Mouse (Mus musculus): Measurements from ENCODE around the gene Asb18. TPM values are rescaled to one million over a fixed set of nuclear protein-coding genes. Genes with fewer than 3 reads are reported as not detected.

Asb18 gene
- total and polyA plus RNA-seq, 3 experiments: not detected

GRCm38 (mm10) chr1:89976411-89976810 lies 38.1 kb downstream of the Asb18 start:
- no peak overlapping the region for H3K4me3 ChIP-seq (ENCODE audit: control insufficient read depth in 1 of 2, insufficient read depth in 1 of 2, low read depth in 2 of 2, low read length in 2 of 2)
- TF ChIP-seq POLR2A (IDR thresholded peaks at IDR 0.05; ENCODE audit: control insufficient read depth in 1 of 2, insufficient read depth in 1 of 2, low read depth in 1 of 2, low read length in 2 of 2, poor library complexity in 1 of 2) (no peak), SMC3 (IDR thresholded peaks at IDR 0.05; ENCODE audit: low read depth, low read length) (no peak), GATA1 (IDR thresholded peaks at IDR 0.05; ENCODE audit: low read depth, low read length) (no peak), NRF1 (IDR thresholded peaks at IDR 0.05; ENCODE audit: insufficient read depth, low read depth, low read length, poor library complexity, severe bottlenecking) (no peak), ZNF384 (IDR thresholded peaks at IDR 0.05; ENCODE audit: low read depth, low read length) (no peak), MAX (IDR thresholded peaks at IDR 0.05; ENCODE audit: low read length) (no peak), USF1 (IDR thresholded peaks at IDR 0.05; ENCODE audit: low read depth, low read length) (no peak), POLR2AphosphoS5 (IDR thresholded peaks at IDR 0.05; ENCODE audit: borderline replicate concordance, low read depth, low read length) (no peak), EP300 (IDR thresholded peaks at IDR 0.05; ENCODE audit: low read depth in 1 of 2, low read length in 2 of 2) (no peak), BHLHE40 (IDR thresholded peaks at IDR 0.05; ENCODE audit: borderline replicate concordance, low read depth, low read length) (no peak)
- no peaks in the 10 kb centered on the region for H3K79me2 ChIP-seq (ENCODE audit: control insufficient read depth, insufficient read depth, low read length, poor library complexity)
- H3K27ac ChIP-seq (ENCODE audit: control insufficient read depth, low read depth, low read length): no peak overlapping the region
- no peaks in the 10 kb centered on the region for H3K27me3 ChIP-seq (ENCODE audit: control insufficient read depth in 1 of 2, insufficient read depth in 2 of 2, low read length in 2 of 2)
- H3K36me3 ChIP-seq (ENCODE audit: control insufficient read depth in 1 of 2, insufficient read depth in 2 of 2, low read length in 2 of 2): no peaks in the 10 kb centered on the region
- H3K9ac ChIP-seq (ENCODE audit: control insufficient read depth, low read depth, low read length, poor library complexity, severe bottlenecking): no peak overlapping the region
- no peak for DNase-seq (ENCODE audit: low read depth, low spot score)
- H3K9me3 ChIP-seq (replicated peaks; ENCODE audit: insufficient read depth, low read length): no peaks in the 10 kb centered on the region
- H3K4me1 ChIP-seq (ENCODE audit: control insufficient read depth in 1 of 2, insufficient read depth in 2 of 2, low read length in 2 of 2): no peaks in the 10 kb centered on the region

GRCm38 (mm10) chr1:89974541-89974940 lies 39.9 kb downstream of the Asb18 start:
- TF ChIP-seq ZKSCAN1 (IDR thresholded peaks at IDR 0.05; ENCODE audit: low read depth, low read length): no peak
- TF ChIP-seq TCF12 (IDR thresholded peaks at IDR 0.05; ENCODE audit: low read depth, low read length): no peak
- no peak for TF ChIP-seq ETS1 (IDR thresholded peaks at IDR 0.05; ENCODE audit: low read depth, low read length)
- TF ChIP-seq EP300 (IDR thresholded peaks at IDR 0.05; ENCODE audit: low read depth in 1 of 2, low read length in 2 of 2): no peak
- no peak for TF ChIP-seq CHD1 (IDR thresholded peaks at IDR 0.05; ENCODE audit: low read depth, low read length)
- TF ChIP-seq GABPA (IDR thresholded peaks at IDR 0.05; ENCODE audit: low read depth, low read length): no peak
- TF ChIP-seq ELF1 (IDR thresholded peaks at IDR 0.05; ENCODE audit: low read depth, low read length): no peak
- TF ChIP-seq MAFK (IDR thresholded peaks at IDR 0.05; ENCODE audit: borderline replicate concordance, low read depth, low read length): no peak
- no peak for TF ChIP-seq CHD2 (IDR thresholded peaks at IDR 0.05; ENCODE audit: low read length)
- no peak for TF ChIP-seq MXI1 (IDR thresholded peaks at IDR 0.05; ENCODE audit: low read depth, low read length)
- TF ChIP-seq CTCF (IDR thresholded peaks at IDR 0.05 in 2 of 3, conservative IDR thresholded peaks at IDR 0.05 in 1 of 3; ENCODE audit: control insufficient read depth in 1 of 3, insufficient read depth in 1 of 3, low read depth in 2 of 3, low read length in 3 of 3, poor library complexity in 1 of 3, severe bottlenecking in 1 of 3): no peak
- TF ChIP-seq USF1 (IDR thresholded peaks at IDR 0.05; ENCODE audit: low read depth, low read length): no peak
- no peak for TF ChIP-seq TBP (IDR thresholded peaks at IDR 0.05; ENCODE audit: low read depth, low read length)
- no peak for TF ChIP-seq ZNF384 (IDR thresholded peaks at IDR 0.05; ENCODE audit: low read depth, low read length)
- no peaks in the 10 kb centered on the region for H3K9me3 ChIP-seq (replicated peaks; ENCODE audit: insufficient read depth, low read length)

More at GRCm38 (mm10) chr1:89974541-89974940, 39.9 kb downstream of the Asb18 start:
- H3K36me3 ChIP-seq (ENCODE audit: control insufficient read depth in 1 of 2, insufficient read depth in 2 of 2, low read length in 2 of 2): no peaks in the 10 kb centered on the region
- no peak for DNase-seq (ENCODE audit: low read depth, low spot score)
- no peaks in the 10 kb centered on the region for H3K27me3 ChIP-seq (ENCODE audit: control insufficient read depth in 1 of 2, insufficient read depth in 2 of 2, low read length in 2 of 2)
- H3K4me3 ChIP-seq (ENCODE audit: control insufficient read depth in 1 of 2, insufficient read depth in 1 of 2, low read depth in 2 of 2, low read length in 2 of 2): no peak overlapping the region
- no peaks in the 10 kb centered on the region for H3K79me2 ChIP-seq (ENCODE audit: control insufficient read depth, insufficient read depth, low read length, poor library complexity)
- no peak overlapping the region for H3K9ac ChIP-seq (ENCODE audit: control insufficient read depth, low read depth, low read length, poor library complexity, severe bottlenecking)
- no peaks in the 10 kb centered on the region for H3K4me1 ChIP-seq (ENCODE audit: control insufficient read depth in 1 of 2, insufficient read depth in 2 of 2, low read length in 2 of 2)
- H3K27ac ChIP-seq (ENCODE audit: control insufficient read depth, low read depth, low read length): no peak overlapping the region
